Mouse (Mus musculus): Measurements from ENCODE around the gene Gm10198. TPM values are rescaled to one million over a fixed set of nuclear protein-coding genes. Genes with fewer than 3 reads are reported as not detected.

The Gm10198 gene
- not detected in 2 replicates for polyA plus RNA-seq (2015; fragmentation: Nextera tagmentation; extraction: Ambion mirVana)

DNA sequence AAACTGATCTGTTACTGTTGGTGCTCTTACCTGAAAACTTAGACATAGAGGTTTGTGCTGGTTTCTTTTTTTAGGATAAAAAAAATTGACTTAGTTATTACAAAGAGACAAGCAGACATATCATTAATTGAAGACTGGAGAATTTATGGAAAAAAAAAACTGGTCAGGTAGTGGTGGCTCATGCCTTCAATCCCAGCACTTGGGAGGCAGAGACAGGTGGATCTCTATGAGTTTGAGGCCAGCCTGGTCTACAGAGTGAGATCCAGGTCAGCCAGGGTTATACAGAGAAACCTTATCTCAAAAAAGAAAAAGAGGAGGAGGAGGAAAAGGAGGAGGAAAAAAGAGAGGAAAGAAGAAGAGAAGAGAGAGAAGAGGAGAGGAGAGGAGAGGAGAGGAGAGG lies at the start of gene Gm10198:
TSS of gene Gm10198 (plus strand) at position 301 of the 400 bp plus-strand sequence.

Other genes starting within 250 kb of the Gm10198 start
- 44.5 and 45.0 TPM in 2 replicates for gene Gpbp1, start 102.7 kb upstream of the Gm10198 start, polyA plus RNA-seq (2015; fragmentation: Nextera tagmentation; extraction: Ambion mirVana)
- 0.22 and 0.58 TPM in 2 replicates for gene Gm49496, start 42.8 kb upstream of the Gm10198 start, polyA plus RNA-seq (2015; fragmentation: Nextera tagmentation; extraction: Ambion mirVana)
- gene Mier3, start 88.2 kb downstream of the Gm10198 start, polyA plus RNA-seq (2015; fragmentation: Nextera tagmentation; extraction: Ambion mirVana): 20.4 and 23.3 TPM in 2 replicates
- 23.0 and 24.3 TPM in 2 replicates for gene Map3k1, start 216.2 kb downstream of the Gm10198 start, polyA plus RNA-seq (2015; fragmentation: Nextera tagmentation; extraction: Ambion mirVana)